Mouse (Mus musculus) forebrain, embryonic 15.5 days (tissue): ENCODE measurements at regions not wholly inside any gene's neighbourhood (a gene's known extent, or its start where the extent isn't known, plus 50 kb on each side); places are given as distances from the start of the nearest gene placed in this dataset.

Source experiments
- ATAC-seq: fragments of 200-750 bp; cut with Nextera tagmentation; replicated peaks from 2 replicates; pipeline ENCODE4 v1.8.0; 2017; ENCODE audit warnings: mild to moderate bottlenecking, moderate TSS enrichment, moderate library complexity
- H3K27ac ChIP-seq: fragments of 300-500 bp; sonication (generic); replicated peaks from 2 replicates; pipeline ENCODE4 v1.5.1; 2015; ENCODE audit warnings: mild to moderate bottlenecking, inconsistent platforms
- H3K27me3 ChIP-seq: fragments of 300-500 bp; sonication (generic); 2 replicates; pipeline ENCODE4 v1.6.1; 2015; ENCODE audit warnings: inconsistent platforms
- H3K36me3 ChIP-seq: fragments of 300-500 bp; sonication (generic); 2 replicates; pipeline ENCODE4 v1.6.1; 2015; ENCODE audit warnings: mild to moderate bottlenecking, inconsistent platforms
- H3K4me1 ChIP-seq: fragments of 300-500 bp; sonication (generic); 2 replicates; pipeline ENCODE4 v1.6.1; 2015; ENCODE audit warnings: inconsistent platforms
- H3K4me2 ChIP-seq: fragments of 300-500 bp; sonication (generic); replicated peaks from 2 replicates; pipeline ENCODE4 v1.6.1; 2015; ENCODE audit warnings: mild to moderate bottlenecking, inconsistent platforms
- H3K4me3 ChIP-seq: fragments of 300-500 bp; sonication (generic); 2 replicates; pipeline ENCODE4 v1.5.1; 2015; ENCODE audit warnings: mild to moderate bottlenecking, inconsistent platforms
- H3K9ac ChIP-seq: fragments of 300-500 bp; sonication (generic); replicated peaks from 2 replicates; pipeline ENCODE4 v1.6.1; 2015; ENCODE audit warnings: mild to moderate bottlenecking, inconsistent platforms
- H3K9me3 ChIP-seq: fragments of 300-500 bp; sonication (generic); 2 replicates; pipeline ENCODE4 v1.6.1; 2016; ENCODE audit warnings: inconsistent platforms
- WGBS: fragments of 180-500 bp; shearing (Covaris S2); methylation state at CpG from one replicate; pipeline ENCODE4 v1.1.7; 2015; ENCODE audit warnings: mixed read lengths; 5-methylcytosine and 5-hydroxymethylcytosine counted together

DNA sequence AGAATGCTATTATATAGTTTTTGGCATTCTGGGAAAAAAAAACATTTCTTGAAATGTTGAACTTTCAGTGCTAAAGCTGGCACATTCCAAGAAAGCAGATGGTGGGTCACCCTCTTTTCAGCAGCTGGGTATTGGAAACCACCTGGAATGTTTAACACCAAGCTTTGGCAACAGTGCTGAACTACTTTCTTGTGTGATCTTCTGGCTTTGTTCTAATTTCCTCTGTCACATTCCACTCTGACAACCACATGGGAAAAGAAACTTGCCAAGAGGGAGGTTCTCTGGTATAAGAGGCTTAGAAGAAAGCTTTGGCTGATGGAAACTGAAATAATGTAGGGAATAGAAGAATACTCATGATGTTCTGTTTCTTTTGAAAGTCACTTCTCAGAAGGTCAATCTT lies 920.4 kb upstream of the Tenm4 start:
- no peaks in the 10 kb centered on the region for H3K9me3 ChIP-seq
- H3K4me3 ChIP-seq = no peak overlapping the region
- ATAC-seq = peak; percentile 36; the same call in 1 of the 2 replicates
- H3K4me1 ChIP-seq = peaks cover 11% of the 10 kb centered on the region
- H3K9ac ChIP-seq = no peak overlapping the region
- H3K4me2 ChIP-seq = no peak overlapping the region
- H3K27ac ChIP-seq = no peak overlapping the region
- no peaks in the 10 kb centered on the region for H3K36me3 ChIP-seq
- no peaks in the 10 kb centered on the region for H3K27me3 ChIP-seq

DNA sequence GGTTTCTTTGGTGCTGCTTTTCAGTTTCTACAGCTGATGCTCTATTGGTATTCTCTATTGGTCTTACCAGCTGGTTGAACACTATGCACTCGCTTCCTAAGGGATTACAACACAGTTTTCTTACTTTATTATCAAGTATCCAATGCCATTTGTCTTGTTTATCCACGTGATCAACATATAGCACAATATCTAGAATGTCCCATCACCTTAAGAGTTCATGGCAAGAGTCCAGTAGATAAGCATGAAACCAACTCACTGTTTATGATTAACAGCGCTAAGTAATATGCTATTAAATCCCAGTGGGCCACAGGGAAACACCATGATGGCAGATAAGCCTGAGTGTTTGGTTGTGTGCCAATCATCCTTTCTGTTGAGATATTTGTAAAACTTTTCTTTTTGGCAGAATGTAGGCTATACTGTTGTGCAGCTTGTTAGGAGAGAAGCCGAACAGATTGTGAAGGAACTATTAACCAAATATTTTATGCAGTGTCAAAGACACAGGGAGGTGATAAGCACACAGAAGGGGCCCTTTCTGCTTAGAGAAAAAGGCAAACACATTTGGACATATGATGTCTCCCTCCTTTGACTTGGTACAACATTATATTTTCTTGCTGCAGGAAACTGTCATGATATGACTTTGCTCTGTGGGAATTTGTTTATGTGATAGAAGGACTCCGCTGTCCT lies 917.0 kb upstream of the Tenm4 start:
- no peaks in the 10 kb centered on the region for H3K27me3 ChIP-seq
- H3K4me2 ChIP-seq = no peak overlapping the region
- no peak overlapping the region for H3K4me3 ChIP-seq
- no peaks in the 10 kb centered on the region for H3K36me3 ChIP-seq
- H3K27ac ChIP-seq = peak overlapping the region; percentile 70
- ATAC-seq = peak; percentile 92
- peaks cover 13% of the 10 kb centered on the region for H3K4me1 ChIP-seq
- 50% methylated on average over 5 of the region's 5 CpGs for WGBS
- H3K9ac ChIP-seq = no peak overlapping the region
- no peaks in the 10 kb centered on the region for H3K9me3 ChIP-seq

DNA sequence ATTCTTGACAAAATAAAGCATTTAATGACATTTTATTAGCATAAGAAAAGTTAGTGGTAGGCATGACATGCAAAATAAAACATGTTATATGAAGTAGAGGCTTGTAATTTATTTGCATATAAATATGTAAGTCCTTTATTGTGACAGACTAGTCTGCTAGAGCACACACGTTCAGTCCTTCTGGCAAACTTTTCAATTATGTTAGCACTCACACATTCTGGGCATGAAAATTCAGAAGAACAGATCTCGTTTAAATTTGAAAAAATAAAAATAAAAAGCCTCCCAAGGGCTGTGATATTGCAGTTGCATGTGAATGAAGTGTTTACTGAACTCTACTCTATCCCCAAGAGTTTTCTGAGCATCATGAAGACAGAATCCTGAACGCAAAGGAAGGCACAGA lies 916.1 kb upstream of the Tenm4 start:
- WGBS = 26% methylated on average over 3 of the region's 3 CpGs
- no peak overlapping the region for H3K4me3 ChIP-seq
- no peak overlapping the region for H3K4me2 ChIP-seq
- no peak overlapping the region for H3K9ac ChIP-seq
- H3K36me3 ChIP-seq = no peaks in the 10 kb centered on the region
- peaks cover 13% of the 10 kb centered on the region for H3K4me1 ChIP-seq
- H3K27me3 ChIP-seq = no peaks in the 10 kb centered on the region
- peak; percentile 68 for ATAC-seq
- no peak overlapping the region for H3K27ac ChIP-seq
- H3K9me3 ChIP-seq = no peaks in the 10 kb centered on the region

DNA sequence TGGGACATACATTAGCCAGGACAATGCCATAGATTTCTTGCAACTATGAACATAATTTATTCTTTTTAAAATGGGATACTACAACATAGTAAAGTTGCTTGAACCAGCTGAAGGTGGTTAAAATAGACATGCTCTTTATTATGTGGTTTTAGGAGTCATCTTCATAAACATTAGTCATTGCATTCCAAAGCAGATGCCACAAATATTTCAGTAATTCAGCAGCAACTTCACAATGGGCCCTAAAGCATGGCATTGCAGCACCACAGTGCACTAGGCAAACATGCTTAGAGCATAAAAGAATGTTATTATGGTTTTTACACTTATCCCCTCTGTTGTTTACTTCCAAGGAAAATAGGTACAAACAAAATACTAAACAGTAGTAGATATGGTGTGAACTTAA lies 915.3 kb upstream of the Tenm4 start:
- no peak overlapping the region for H3K4me3 ChIP-seq
- H3K27me3 ChIP-seq = no peaks in the 10 kb centered on the region
- peaks cover 13% of the 10 kb centered on the region for H3K4me1 ChIP-seq
- ATAC-seq = no peak
- no peak overlapping the region for H3K4me2 ChIP-seq
- 0 out of 2 replicates have a peak overlapping the region, but pooled peaks have one; percentile 27 for H3K27ac ChIP-seq
- H3K9me3 ChIP-seq = no peaks in the 10 kb centered on the region
- no peaks in the 10 kb centered on the region for H3K36me3 ChIP-seq
- H3K9ac ChIP-seq = no peak overlapping the region

DNA sequence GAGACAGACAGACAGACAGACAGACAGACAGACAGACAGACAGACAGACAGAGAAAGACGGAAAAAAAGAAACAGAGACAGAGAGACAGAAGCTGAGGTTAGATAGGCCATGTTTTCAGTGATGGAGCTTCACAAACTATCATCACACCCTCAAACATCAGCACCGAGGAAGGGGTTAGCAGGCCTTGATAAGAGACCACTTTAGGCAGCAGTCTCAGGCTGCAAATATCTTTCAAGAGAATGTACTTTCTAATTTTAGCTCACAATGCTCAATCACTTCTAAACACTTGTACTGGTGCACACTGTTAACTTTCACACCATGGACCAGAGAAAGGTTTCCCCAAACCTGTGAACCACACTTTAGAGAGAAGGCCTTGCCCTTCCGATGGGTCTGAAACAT lies 908.1 kb upstream of the Tenm4 start:
- no peaks in the 10 kb centered on the region for H3K36me3 ChIP-seq
- H3K9ac ChIP-seq = no peak overlapping the region
- no peaks in the 10 kb centered on the region for H3K27me3 ChIP-seq
- no peak for ATAC-seq
- H3K27ac ChIP-seq = no peak overlapping the region
- no peak overlapping the region for H3K4me3 ChIP-seq
- WGBS = 88% methylated on average over 3 of the region's 3 CpGs
- H3K9me3 ChIP-seq = no peaks in the 10 kb centered on the region
- no peak overlapping the region for H3K4me2 ChIP-seq
- no peaks in the 10 kb centered on the region for H3K4me1 ChIP-seq

DNA sequence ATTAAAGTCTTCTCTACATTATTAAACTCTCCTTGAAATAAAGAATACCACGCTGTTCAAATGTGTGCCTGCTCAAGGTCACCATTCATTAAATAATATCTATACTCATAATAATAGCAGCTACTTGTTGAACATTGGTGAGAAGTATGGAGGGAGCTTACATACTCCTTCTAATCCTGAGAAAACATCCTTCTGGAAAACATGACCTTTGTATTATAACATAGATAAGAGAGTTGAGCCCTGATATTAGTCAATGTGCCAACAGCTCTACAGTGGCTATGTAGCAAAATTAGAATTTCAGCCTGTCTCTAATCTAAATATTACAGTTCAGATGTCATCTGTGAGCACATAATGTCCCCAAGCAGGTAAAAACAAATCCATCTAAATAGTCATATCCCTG lies 893.8 kb upstream of the Tenm4 start:
- H3K4me3 ChIP-seq = no peak overlapping the region
- WGBS = 96% methylated on average over 1 of the region's 1 CpGs
- H3K4me2 ChIP-seq = no peak overlapping the region
- H3K27me3 ChIP-seq = no peaks in the 10 kb centered on the region
- no peak overlapping the region for H3K9ac ChIP-seq
- no peaks in the 10 kb centered on the region for H3K36me3 ChIP-seq
- H3K9me3 ChIP-seq = no peaks in the 10 kb centered on the region
- H3K4me1 ChIP-seq = no peaks in the 10 kb centered on the region
- H3K27ac ChIP-seq = no peak overlapping the region
- ATAC-seq = no peak

DNA sequence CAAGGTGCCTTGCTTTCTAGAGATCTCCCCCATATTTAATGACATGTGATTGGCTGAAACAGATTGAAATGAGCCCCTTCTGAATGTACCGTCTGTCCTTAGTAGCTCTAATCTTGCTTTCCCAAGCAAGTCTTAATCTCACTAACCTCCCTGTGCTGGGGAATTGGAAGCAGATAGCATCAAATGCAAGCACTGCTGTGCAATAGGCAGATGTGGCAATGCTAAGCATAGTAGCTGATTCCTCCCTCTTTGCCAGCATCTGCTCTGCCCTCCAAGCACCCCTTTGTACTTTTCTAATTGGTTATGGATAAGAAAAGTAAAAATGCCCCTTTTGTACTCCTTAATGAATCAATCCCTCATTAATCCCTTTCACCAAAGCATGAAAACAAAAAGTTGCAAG lies 857.4 kb upstream of the Tenm4 start:
- 10% methylated on average over 1 of the region's 1 CpGs for WGBS
- peaks cover 5% of the 10 kb centered on the region for H3K4me1 ChIP-seq

DNA sequence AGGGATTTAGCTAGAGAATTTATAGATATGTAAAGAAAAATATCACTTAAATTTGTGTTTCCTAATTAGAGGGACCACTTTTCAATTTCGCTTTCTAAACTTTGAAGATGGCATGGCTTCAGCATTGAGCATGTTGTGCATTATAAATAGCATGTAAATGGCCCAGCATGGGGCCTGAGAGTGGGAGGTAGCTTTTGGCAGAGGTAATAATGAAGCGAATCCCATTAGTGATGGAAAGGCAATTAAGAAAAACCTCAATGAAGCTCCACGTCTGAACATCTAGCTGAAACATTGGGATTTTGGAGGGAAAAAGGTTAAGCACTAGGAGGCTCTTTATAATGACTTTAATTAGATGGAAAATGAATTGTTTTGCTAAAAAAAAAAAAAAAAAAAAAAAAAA lies 848.0 kb upstream of the Tenm4 start:
- Histone ChIP-seq H3K9ac (no peak overlapping the region), H3K36me3 (no peaks in the 10 kb centered on the region), H3K27ac (no peak overlapping the region), H3K4me2 (no peak overlapping the region), H3K4me1 (no peaks in the 10 kb centered on the region; the same call in 1 of the 2 replicates), H3K4me3 (no peak overlapping the region), H3K27me3 (no peaks in the 10 kb centered on the region), H3K9me3 (no peaks in the 10 kb centered on the region)
- 8% methylated on average over 3 of the region's 3 CpGs for WGBS
- no peak for ATAC-seq

More for the DNA sequence above, 857.4 kb upstream of the Tenm4 start:
- no peaks in the 10 kb centered on the region for H3K36me3 ChIP-seq
- H3K9me3 ChIP-seq = no peaks in the 10 kb centered on the region
- no peak for ATAC-seq
- H3K9ac ChIP-seq = no peak overlapping the region
- no peak overlapping the region for H3K4me2 ChIP-seq
- H3K4me3 ChIP-seq = no peak overlapping the region
- no peak overlapping the region for H3K27ac ChIP-seq
- H3K27me3 ChIP-seq = no peaks in the 10 kb centered on the region

DNA sequence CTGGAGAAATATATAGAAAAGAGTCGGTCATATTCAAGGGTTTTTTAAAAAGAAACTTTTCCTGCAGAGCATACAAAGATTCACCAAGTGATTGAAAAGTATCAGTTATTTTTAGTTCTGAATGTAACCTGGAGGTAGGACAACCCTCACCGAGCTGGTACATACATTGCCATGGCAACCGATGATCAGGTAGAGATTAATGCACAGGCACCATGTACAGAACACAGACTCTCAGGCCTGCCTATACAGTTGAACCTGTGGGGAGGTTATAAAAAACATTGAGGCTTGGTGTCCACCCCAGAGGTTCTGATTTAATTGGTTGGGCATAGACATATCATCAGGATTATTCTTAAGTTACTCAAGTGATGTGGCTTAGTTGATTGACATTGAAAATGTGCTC lies 846.1 kb upstream of the Tenm4 start:
- H3K9ac ChIP-seq = no peak overlapping the region
- no peak for ATAC-seq
- no peaks in the 10 kb centered on the region; the same call in 1 of the 2 replicates for H3K4me1 ChIP-seq
- WGBS = 86% methylated on average over 3 of the region's 3 CpGs
- H3K27ac ChIP-seq = no peak overlapping the region
- H3K27me3 ChIP-seq = no peaks in the 10 kb centered on the region
- H3K4me3 ChIP-seq = no peak overlapping the region
- no peak overlapping the region for H3K4me2 ChIP-seq
- H3K9me3 ChIP-seq = no peaks in the 10 kb centered on the region
- H3K36me3 ChIP-seq = no peaks in the 10 kb centered on the region

DNA sequence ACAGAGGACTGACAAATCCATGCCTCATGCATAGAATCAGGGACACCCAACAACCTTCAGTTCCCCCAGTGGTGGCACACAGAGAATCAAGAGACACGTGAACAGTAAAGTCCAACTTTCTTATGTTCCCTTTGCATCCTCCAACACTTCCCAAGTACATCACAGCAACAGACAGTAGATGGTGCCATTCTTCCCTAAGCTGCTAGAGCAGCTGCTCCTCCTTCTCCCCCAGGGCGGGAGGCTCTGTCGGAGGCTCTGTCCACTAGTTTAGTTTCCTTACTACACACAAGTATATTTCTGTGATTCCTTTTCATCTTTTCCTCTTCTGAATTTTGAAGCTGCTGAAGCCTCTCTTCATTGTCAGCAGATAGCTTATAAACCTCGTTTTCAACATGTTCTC lies 839.0 kb upstream of the Tenm4 start:
- no peak overlapping the region for H3K4me3 ChIP-seq
- no peaks in the 10 kb centered on the region for H3K9me3 ChIP-seq
- H3K36me3 ChIP-seq = no peaks in the 10 kb centered on the region
- no peak overlapping the region for H3K27ac ChIP-seq
- ATAC-seq = no peak
- 0 out of 2 replicates have a peak, but pooled peaks cover 3% of the 10 kb centered on the region for H3K4me1 ChIP-seq
- no peak overlapping the region for H3K9ac ChIP-seq
- 29% methylated on average over 4 of the region's 4 CpGs for WGBS
- no peak overlapping the region for H3K4me2 ChIP-seq
- no peaks in the 10 kb centered on the region for H3K27me3 ChIP-seq

DNA sequence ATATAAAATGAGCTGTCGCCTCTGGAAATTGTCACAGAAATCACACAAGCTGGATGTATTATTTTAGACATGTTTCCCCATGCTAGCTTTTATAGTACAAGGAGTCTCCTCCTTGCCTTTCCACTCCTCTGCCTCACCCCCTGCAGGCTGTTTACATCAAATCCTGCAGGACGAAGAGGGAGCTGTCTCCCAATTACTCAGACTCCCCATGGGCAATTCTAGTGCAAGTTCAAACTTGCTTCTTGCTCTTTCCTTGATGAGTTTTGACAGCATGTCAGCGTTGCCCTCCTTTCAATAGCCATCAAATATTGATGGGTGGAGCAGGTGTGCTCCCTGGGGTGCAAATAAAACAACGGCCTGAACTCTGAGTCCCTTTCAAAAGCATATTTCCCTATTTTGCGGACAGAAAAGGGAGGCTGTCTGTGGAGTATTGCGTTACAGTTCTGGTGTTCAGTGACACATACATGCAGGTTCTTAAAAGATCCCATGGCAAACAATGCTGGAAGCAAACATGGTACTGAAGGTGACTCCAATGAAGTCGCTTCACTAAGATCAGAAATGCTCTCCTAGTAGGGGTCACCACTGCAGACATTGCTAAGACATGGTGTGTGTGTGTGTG lies 820.8 kb upstream of the Tenm4 start:
- no peak for ATAC-seq
- no peaks in the 10 kb centered on the region for H3K9me3 ChIP-seq

DNA sequence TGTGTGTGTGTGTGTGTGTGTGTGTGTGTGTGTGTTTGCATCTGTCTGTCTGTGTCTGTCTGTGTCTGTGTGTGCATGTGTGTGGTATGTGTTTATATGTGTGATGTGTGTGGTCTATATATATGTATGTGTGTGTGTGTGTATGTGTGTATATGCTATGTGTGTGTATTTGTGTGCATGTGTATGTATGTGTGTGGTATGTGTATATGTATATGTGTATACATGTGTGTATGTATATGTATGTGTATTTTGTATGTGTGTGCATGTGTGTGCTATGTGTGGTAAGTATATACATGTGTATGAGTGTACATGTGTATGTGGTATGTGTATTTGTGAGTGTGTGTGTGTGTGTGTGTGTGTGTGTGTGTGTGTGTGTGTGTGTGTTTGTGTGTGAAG lies 820.2 kb upstream of the Tenm4 start:
- no peak overlapping the region for H3K4me2 ChIP-seq
- no peaks in the 10 kb centered on the region for H3K27me3 ChIP-seq
- ATAC-seq = no peak
- no peaks in the 10 kb centered on the region for H3K4me1 ChIP-seq
- H3K27ac ChIP-seq = no peak overlapping the region
- H3K36me3 ChIP-seq = no peaks in the 10 kb centered on the region
- no peak overlapping the region for H3K9ac ChIP-seq
- H3K4me3 ChIP-seq = no peak overlapping the region
- H3K9me3 ChIP-seq = no peaks in the 10 kb centered on the region

More for the DNA sequence above, 820.8 kb upstream of the Tenm4 start:
- H3K4me3 ChIP-seq = no peak overlapping the region
- no peak overlapping the region for H3K4me2 ChIP-seq
- no peaks in the 10 kb centered on the region for H3K36me3 ChIP-seq
- H3K4me1 ChIP-seq = no peaks in the 10 kb centered on the region
- H3K27ac ChIP-seq = no peak overlapping the region
- no peaks in the 10 kb centered on the region for H3K27me3 ChIP-seq
- 41% methylated on average over 7 of the region's 7 CpGs for WGBS
- H3K9ac ChIP-seq = no peak overlapping the region

DNA sequence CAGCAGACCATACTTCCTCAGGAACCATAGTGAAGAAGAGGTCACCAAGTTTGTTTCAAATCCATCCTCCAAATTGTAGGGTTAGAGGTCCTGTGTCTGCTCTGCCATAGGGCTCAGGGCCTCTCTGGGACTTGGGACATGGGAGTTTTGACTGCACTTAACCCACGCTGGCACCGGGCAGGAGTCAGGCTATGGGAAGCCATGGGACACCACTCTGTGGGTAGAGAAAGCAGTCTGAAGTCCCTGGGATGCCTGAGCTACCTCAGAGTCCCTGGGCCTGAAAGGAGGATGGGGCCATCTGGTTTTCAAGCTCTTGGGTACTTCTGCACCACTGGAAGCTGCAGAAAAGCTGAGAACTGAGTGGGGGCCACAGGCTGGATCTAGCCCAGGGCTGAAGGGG lies 819.7 kb upstream of the Tenm4 start:
- Histone ChIP-seq H3K36me3 (no peaks in the 10 kb centered on the region), H3K27ac (no peak overlapping the region), H3K9me3 (no peaks in the 10 kb centered on the region), H3K4me1 (no peaks in the 10 kb centered on the region), H3K4me2 (no peak overlapping the region), H3K9ac (no peak overlapping the region), H3K4me3 (no peak overlapping the region), H3K27me3 (no peaks in the 10 kb centered on the region)
- 94% methylated on average over 2 of the region's 2 CpGs for WGBS
- no peak for ATAC-seq
